Mouse (Mus musculus): ENCODE results near the gene Slfn14. TPM values are rescaled to one million over a fixed set of nuclear protein-coding genes. Genes with fewer than 3 reads are reported as not detected.
"Not testable (repeated sequence)": the region's sequence is repeated elsewhere in the genome, so short reads cannot be mapped to it uniquely, and the experiment has no call there.

The Slfn14 gene
- not detected in 2 replicates for polyA plus RNA-seq (2012; rRNA removed)

GRCm38 (mm10) chr11:83286566-83286965 lies at the start of gene Slfn14:
Gene Slfn14, minus strand, starts transcription at chr11:83286726.
- 84% methylated on average over 1 of the region's 1 CpGs for WGBS

GRCm38 (mm10) chr11:83335826-83336225 lies 49.3 kb upstream of the Slfn14 start:
- WGBS, result 76% methylated on average over 7 of the region's 7 CpGs
- DNase-seq (ENCODE audit: low read depth, low spot score), result no peak

More at GRCm38 (mm10) chr11:83286566-83286965, at the start of gene Slfn14:
- DNase-seq (ENCODE audit: low read depth, low spot score), result no peak

- 63% methylated on average over 3 of the region's 3 CpGs for WGBS
- DNase-seq (ENCODE audit: low read depth, low spot score), result peak; percentile 16
Measured at GRCm38 (mm10) chr11:83327427-83327826, 40.9 kb upstream of the Slfn14 start.

GRCm38 (mm10) chr11:83326692-83327091 lies 40.2 kb upstream of the Slfn14 start:
- 85% methylated on average over 3 of the region's 3 CpGs for WGBS

GRCm38 (mm10) chr11:83319048-83319447 lies 32.5 kb upstream of the Slfn14 start:
- 73% methylated on average over 4 of the region's 4 CpGs for WGBS
- no peak for DNase-seq (ENCODE audit: low read depth, low spot score)

More at GRCm38 (mm10) chr11:83326692-83327091, 40.2 kb upstream of the Slfn14 start:
- DNase-seq (ENCODE audit: low read depth, low spot score), result not testable (repeated sequence)

GRCm38 (mm10) chr11:83312471-83312870 lies 25.9 kb upstream of the Slfn14 start:
- WGBS, result 72% methylated on average over 5 of the region's 5 CpGs
- DNase-seq (ENCODE audit: low read depth, low spot score), result no peak

- 79% methylated on average over 4 of the region's 4 CpGs for WGBS
Measured at GRCm38 (mm10) chr11:83306700-83307253, 20.3 kb upstream of the Slfn14 start.

GRCm38 (mm10) chr11:83304485-83304884 lies 18.0 kb upstream of the Slfn14 start:
- 82% methylated on average over 2 of the region's 2 CpGs for WGBS
- no peak for DNase-seq (ENCODE audit: low read depth, low spot score)

More at GRCm38 (mm10) chr11:83306700-83307253, 20.3 kb upstream of the Slfn14 start:
- no peak for DNase-seq (ENCODE audit: low read depth, low spot score)

- DNase-seq (ENCODE audit: low read depth, low spot score), result no peak
- 22% methylated on average over 5 of the region's 5 CpGs for WGBS
Measured at GRCm38 (mm10) chr11:83303751-83304150, 17.2 kb upstream of the Slfn14 start.

- peak; percentile 96 for DNase-seq (ENCODE audit: low read depth, low spot score)
- WGBS, result under 1% methylated on average over 51 of the region's 51 CpGs
Measured at GRCm38 (mm10) chr11:83302526-83303251, 16.2 kb upstream of the Slfn14 start, which contains the start of gene Pex12. Gene Pex12, minus strand, starts transcription at chr11:83302586.

- no peak for DNase-seq (ENCODE audit: low read depth, low spot score)
- 4% methylated on average over 10 of the region's 10 CpGs for WGBS
Measured at GRCm38 (mm10) chr11:83302124-83302523, 15.6 kb upstream of the Slfn14 start.

GRCm38 (mm10) chr11:83301431-83301831 lies 14.9 kb upstream of the Slfn14 start:
- DNase-seq (ENCODE audit: low read depth, low spot score), result no peak
- WGBS, result 66% methylated on average over 2 of the region's 2 CpGs

- DNase-seq (ENCODE audit: low read depth, low spot score), result no peak
- 74% methylated on average over 9 of the region's 9 CpGs for WGBS
Measured at GRCm38 (mm10) chr11:83299724-83300123, 13.2 kb upstream of the Slfn14 start.

GRCm38 (mm10) chr11:83298225-83299195 lies 12.0 kb upstream of the Slfn14 start, which contains the start of gene Ap2b1:
Gene Ap2b1, plus strand, starts transcription at chr11:83299024.
- peak; percentile 85 for DNase-seq (ENCODE audit: low read depth, low spot score)
- WGBS, result 2% methylated on average over 56 of the region's 56 CpGs

- DNase-seq (ENCODE audit: low read depth, low spot score), result no peak
- WGBS, result 58% methylated on average over 6 of the region's 6 CpGs
Measured at GRCm38 (mm10) chr11:83297816-83298215, 11.3 kb upstream of the Slfn14 start.

GRCm38 (mm10) chr11:83294133-83294532 lies 7.6 kb upstream of the Slfn14 start:
- no peak for DNase-seq (ENCODE audit: low read depth, low spot score)
- 96% methylated on average over 2 of the region's 2 CpGs for WGBS

GRCm38 (mm10) chr11:83293182-83293581 lies 6.7 kb upstream of the Slfn14 start:
- 79% methylated on average over 1 of the region's 1 CpGs for WGBS
- DNase-seq (ENCODE audit: low read depth, low spot score), result no peak

- under 1% methylated on average over 5 of the region's 5 CpGs for WGBS
- no peak for DNase-seq (ENCODE audit: low read depth, low spot score)
Measured at GRCm38 (mm10) chr11:83292251-83292587, 5.7 kb upstream of the Slfn14 start.

GRCm38 (mm10) chr11:83291375-83292250 lies 5.1 kb upstream of the Slfn14 start:
- peak; percentile 90 for DNase-seq (ENCODE audit: low read depth, low spot score)

More at GRCm38 (mm10) chr11:83291375-83292250, 5.1 kb upstream of the Slfn14 start:
- WGBS, result under 1% methylated on average over 38 of the region's 38 CpGs

Data from large intestine, adult 2 months (tissue).